Mouse (Mus musculus): ENCODE measurements at regions not wholly inside any gene's neighbourhood (a gene's known extent, or its start where the extent isn't known, plus 50 kb on each side); places are given as distances from the start of the nearest gene placed in this dataset.

- ATAC-seq (ENCODE audit: low FRiP score, low read depth) = no peak
- Histone ChIP-seq H3K9ac (replicated peaks) (no peak overlapping the region), H3K9me3 (no peaks in the 10 kb centered on the region), H3K4me2 (replicated peaks) (no peak overlapping the region), H3K36me3 (no peaks in the 10 kb centered on the region), H3K4me3 (no peak overlapping the region), H3K27me3 (0 out of 2 replicates have a peak, but pooled peaks cover 7% of the 10 kb centered on the region), H3K4me1 (peaks cover 1% of the 10 kb centered on the region; the same call in 1 of the 2 replicates), H3K27ac (replicated peaks) (no peak overlapping the region)
- 69% methylated on average over 13 of the region's 13 CpGs for WGBS
Measured at GRCm38 (mm10) chr1:91611281-91611680, 70.9 kb downstream of the Asb1 start.

GRCm38 (mm10) chr1:91611694-91612093, 71.3 kb downstream of the Asb1 start:
- H3K27ac ChIP-seq (replicated peaks) = no peak overlapping the region
- H3K27me3 ChIP-seq = 0 out of 2 replicates have a peak, but pooled peaks cover 7% of the 10 kb centered on the region
- H3K9me3 ChIP-seq = no peaks in the 10 kb centered on the region
- 76% methylated on average over 16 of the region's 16 CpGs for WGBS
- no peak for ATAC-seq (ENCODE audit: low FRiP score, low read depth)
- H3K36me3 ChIP-seq = no peaks in the 10 kb centered on the region
- no peaks in the 10 kb centered on the region for H3K4me1 ChIP-seq
- H3K4me2 ChIP-seq (replicated peaks) = no peak overlapping the region
- no peak overlapping the region for H3K4me3 ChIP-seq
- H3K9ac ChIP-seq (replicated peaks) = no peak overlapping the region

DNA sequence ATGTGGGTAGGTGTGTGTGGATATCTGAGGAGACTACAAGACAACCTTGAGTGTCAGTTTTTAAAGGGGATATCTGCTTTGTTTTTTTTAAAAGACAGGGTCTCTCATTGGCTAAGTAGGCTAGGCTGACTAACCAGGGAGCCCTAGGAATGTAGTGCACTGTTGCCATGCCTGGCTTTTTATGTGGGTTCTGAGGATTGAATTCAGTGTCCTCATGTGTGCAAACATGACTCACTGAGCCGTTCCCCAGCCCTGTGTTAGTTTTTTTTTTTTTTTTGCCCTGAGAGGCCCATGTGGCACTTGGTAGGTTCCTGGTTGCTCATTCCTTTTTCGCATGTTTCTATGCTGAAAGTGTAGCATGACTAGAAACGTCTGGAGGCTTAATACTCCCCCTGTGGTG, 72.6 kb downstream of the Asb1 start:
- WGBS = 74% methylated on average over 3 of the region's 3 CpGs
- no peaks in the 10 kb centered on the region for H3K4me1 ChIP-seq
- H3K4me3 ChIP-seq = no peak overlapping the region
- H3K9ac ChIP-seq (replicated peaks) = no peak overlapping the region
- no peaks in the 10 kb centered on the region for H3K9me3 ChIP-seq
- ATAC-seq (ENCODE audit: low FRiP score, low read depth) = no peak
- 0 out of 2 replicates have a peak, but pooled peaks cover 7% of the 10 kb centered on the region for H3K27me3 ChIP-seq
- H3K36me3 ChIP-seq = no peaks in the 10 kb centered on the region
- no peak overlapping the region for H3K4me2 ChIP-seq (replicated peaks)
- H3K27ac ChIP-seq (replicated peaks) = no peak overlapping the region

DNA sequence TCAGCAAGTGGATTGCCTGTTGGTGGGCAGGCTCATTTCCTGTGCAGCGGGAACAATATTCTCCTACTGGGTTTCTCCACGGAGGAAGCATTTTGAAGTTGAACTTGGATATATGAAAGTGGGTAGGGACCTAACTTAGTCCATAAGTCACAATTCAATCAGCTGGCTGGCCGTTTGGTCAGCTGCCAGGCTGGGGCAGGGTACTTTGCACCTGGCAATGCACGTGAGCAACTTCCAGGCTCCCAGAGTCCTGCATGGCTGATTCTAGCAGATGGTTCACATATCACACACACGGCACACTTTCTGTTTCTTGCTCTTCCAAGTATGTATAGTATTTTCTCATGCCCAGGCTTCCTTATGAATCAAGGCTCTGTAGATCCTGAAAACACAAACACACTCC, 75.1 kb downstream of the Asb1 start:
- 85% methylated on average over 5 of the region's 5 CpGs for WGBS
- H3K27ac ChIP-seq (replicated peaks) = no peak overlapping the region

DNA sequence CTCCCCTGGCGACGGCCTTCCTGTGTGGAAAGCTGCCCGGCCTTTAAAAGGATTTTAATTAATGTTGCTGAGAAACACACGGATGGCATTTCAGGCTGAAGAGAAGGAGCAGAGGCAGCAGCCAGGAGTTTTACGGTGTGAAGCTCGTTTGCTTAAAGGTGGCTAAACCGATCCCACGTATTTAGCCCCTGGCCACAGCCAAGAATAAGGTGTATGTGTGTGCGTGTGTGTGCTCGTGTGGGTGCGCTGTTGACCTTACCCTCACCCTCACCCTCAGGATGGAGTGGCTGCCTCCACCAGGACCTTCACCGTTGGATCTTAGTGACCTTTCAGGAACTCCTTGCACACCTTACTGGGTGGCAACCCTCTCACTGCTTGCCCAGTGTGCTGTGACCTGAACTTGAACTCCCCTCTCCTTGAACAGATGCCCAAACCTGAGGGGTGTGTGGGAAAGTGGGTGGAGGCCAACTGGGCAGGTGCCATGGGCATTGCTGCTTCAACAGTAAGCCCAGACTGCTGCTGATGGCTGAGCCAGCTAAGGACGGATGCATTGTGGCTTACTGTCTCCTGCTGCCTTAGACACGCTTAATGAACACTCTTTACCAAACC, 78.3 kb downstream of the Asb1 start:
- Histone ChIP-seq H3K36me3 (no peaks in the 10 kb centered on the region), H3K4me2 (replicated peaks) (no peak overlapping the region), H3K9ac (replicated peaks) (no peak overlapping the region), H3K9me3 (no peaks in the 10 kb centered on the region), H3K4me1 (no peaks in the 10 kb centered on the region), H3K27ac (replicated peaks) (no peak overlapping the region), H3K27me3 (no peaks in the 10 kb centered on the region), H3K4me3 (no peak overlapping the region)
- 85% methylated on average over 14 of the region's 14 CpGs for WGBS
- ATAC-seq (ENCODE audit: low FRiP score, low read depth) = no peak

More for the DNA sequence above, 75.1 kb downstream of the Asb1 start:
- Histone ChIP-seq H3K36me3 (no peaks in the 10 kb centered on the region), H3K9me3 (no peaks in the 10 kb centered on the region), H3K27me3 (no peaks in the 10 kb centered on the region), H3K9ac (replicated peaks) (no peak overlapping the region), H3K4me1 (no peaks in the 10 kb centered on the region), H3K4me2 (replicated peaks) (no peak overlapping the region), H3K4me3 (no peak overlapping the region)
- no peak for ATAC-seq (ENCODE audit: low FRiP score, low read depth)

DNA sequence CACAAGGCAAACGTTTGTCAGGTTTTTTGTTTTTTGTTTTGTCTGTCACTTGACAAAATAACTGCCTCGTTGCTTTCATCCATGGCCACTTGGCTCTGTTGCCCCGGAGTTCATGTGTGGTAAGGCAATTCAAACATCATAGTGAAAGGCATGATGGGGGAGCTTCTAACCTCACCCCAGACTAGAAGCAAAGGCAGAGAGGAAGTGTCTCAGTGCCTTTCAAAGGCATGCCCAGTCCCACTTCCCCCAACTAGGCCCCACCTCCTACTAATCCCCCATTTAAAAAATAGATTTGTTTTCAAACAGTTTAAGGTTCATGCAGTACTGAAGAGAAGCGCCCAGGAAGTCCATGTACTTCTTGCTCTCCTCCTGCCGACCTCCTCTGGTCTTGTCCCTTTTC, 80.8 kb downstream of the Asb1 start:
- H3K4me2 ChIP-seq (replicated peaks) = no peak overlapping the region
- 80% methylated on average over 5 of the region's 5 CpGs for WGBS

GRCm38 (mm10) chr1:91622874-91623273, 82.5 kb downstream of the Asb1 start:
- no peaks in the 10 kb centered on the region for H3K4me1 ChIP-seq
- no peaks in the 10 kb centered on the region for H3K27me3 ChIP-seq
- 91% methylated on average over 5 of the region's 5 CpGs for WGBS
- H3K36me3 ChIP-seq = no peaks in the 10 kb centered on the region
- no peak overlapping the region for H3K4me2 ChIP-seq (replicated peaks)
- H3K4me3 ChIP-seq = no peak overlapping the region
- ATAC-seq (ENCODE audit: low FRiP score, low read depth) = no peak
- H3K9ac ChIP-seq (replicated peaks) = no peak overlapping the region
- H3K9me3 ChIP-seq = no peaks in the 10 kb centered on the region
- no peak overlapping the region for H3K27ac ChIP-seq (replicated peaks)

More for the DNA sequence above, 80.8 kb downstream of the Asb1 start:
- no peak for ATAC-seq (ENCODE audit: low FRiP score, low read depth)
- no peaks in the 10 kb centered on the region for H3K4me1 ChIP-seq
- no peaks in the 10 kb centered on the region for H3K27me3 ChIP-seq
- H3K27ac ChIP-seq (replicated peaks) = no peak overlapping the region
- H3K9me3 ChIP-seq = no peaks in the 10 kb centered on the region
- no peak overlapping the region for H3K9ac ChIP-seq (replicated peaks)
- H3K4me3 ChIP-seq = no peak overlapping the region
- no peaks in the 10 kb centered on the region for H3K36me3 ChIP-seq

DNA sequence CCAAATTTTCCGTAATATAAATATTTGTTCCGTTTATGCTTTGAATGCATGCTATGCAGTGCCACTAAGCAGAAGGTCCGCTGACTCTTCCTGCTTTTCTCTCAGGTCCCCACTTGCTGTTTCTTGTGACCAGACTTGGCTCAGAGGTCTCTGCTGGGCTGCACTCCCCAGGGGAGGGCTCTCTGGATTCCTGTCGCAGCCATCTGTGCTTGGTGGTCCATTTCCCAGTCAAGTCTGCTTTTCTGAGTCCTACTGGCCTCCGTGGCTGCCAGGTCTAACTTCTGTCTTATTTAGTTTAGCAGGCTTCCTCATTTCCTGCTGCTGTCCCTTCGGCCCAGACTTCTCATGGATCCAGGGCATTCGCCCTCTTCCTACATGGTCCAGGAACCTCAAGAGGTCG, 83.7 kb downstream of the Asb1 start:
- Histone ChIP-seq H3K9ac (replicated peaks) (no peak overlapping the region), H3K36me3 (no peaks in the 10 kb centered on the region), H3K4me3 (no peak overlapping the region), H3K4me2 (replicated peaks) (no peak overlapping the region), H3K9me3 (no peaks in the 10 kb centered on the region), H3K27me3 (no peaks in the 10 kb centered on the region), H3K4me1 (no peaks in the 10 kb centered on the region), H3K27ac (replicated peaks) (no peak overlapping the region)
- no peak for ATAC-seq (ENCODE audit: low FRiP score, low read depth)
- WGBS = 75% methylated on average over 8 of the region's 8 CpGs

DNA sequence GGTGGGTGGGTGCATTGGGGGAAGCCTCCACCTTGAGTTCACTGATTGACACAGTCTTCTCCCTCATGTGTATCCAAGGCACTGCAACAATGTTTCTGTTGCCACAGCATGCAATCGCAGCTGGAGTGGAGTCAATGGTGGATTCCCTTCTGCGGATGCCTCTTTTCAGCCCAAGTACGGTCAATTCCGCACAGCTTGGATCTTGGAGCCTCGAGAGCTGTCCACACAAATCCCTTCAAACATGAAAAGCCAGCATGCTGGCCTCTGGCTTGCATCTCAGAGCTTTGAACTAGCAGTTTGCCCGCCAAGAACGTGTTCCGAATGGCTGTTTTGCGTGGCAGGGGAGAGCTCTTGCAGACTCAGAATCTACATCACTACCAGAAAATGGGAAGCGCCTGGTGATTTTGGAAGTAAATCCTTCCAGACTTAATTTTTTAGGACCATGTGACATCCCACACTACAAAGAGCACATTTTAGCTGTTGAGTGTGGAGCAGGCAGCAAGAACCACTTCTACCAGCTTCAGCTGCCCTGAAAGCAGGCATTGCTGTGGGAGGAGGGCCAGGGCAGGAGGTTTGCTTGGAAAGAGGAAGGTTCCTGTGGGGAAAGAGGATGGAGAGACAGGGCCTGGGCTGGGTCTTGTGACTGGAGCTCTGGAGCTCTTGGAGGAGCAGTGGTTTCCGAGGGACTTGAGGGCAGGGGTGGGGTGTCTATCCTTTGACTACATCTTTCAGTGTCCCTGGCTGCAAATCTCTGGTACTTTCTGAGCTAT, 84.4 kb downstream of the Asb1 start:
- 73% methylated on average over 11 of the region's 11 CpGs for WGBS
- peak overlapping the region; percentile 6; the same call in 1 of the 2 replicates for H3K27ac ChIP-seq (replicated peaks)
- no peak overlapping the region for H3K9ac ChIP-seq (replicated peaks)
- no peak overlapping the region for H3K4me3 ChIP-seq
- no peak overlapping the region for H3K4me2 ChIP-seq (replicated peaks)
- no peaks in the 10 kb centered on the region for H3K9me3 ChIP-seq
- H3K4me1 ChIP-seq = no peaks in the 10 kb centered on the region
- no peaks in the 10 kb centered on the region for H3K27me3 ChIP-seq
- no peaks in the 10 kb centered on the region for H3K36me3 ChIP-seq
- ATAC-seq (ENCODE audit: low FRiP score, low read depth) = no peak

DNA sequence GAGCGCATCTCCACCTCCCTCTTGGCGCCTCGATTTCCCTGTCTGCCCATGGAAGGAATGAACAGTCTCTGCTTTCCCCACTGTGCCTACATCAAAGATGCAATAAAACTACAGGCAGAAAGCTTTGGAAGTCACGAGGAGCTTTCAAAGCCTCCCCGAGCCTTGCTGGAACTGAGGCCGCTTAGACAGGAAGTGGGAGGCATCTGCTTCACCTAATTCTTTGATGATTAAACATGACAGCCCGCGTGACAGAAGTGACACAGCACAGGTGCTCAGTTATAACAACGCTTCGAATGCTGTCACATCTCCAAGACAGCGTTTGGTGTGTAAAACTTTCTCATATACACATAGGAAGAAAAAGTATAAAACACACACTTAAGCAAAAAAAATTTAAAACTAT, 85.7 kb downstream of the Asb1 start:
- H3K27me3 ChIP-seq = no peaks in the 10 kb centered on the region
- H3K4me3 ChIP-seq = no peak overlapping the region
- no peak overlapping the region for H3K27ac ChIP-seq (replicated peaks)
- no peaks in the 10 kb centered on the region for H3K36me3 ChIP-seq
- no peaks in the 10 kb centered on the region for H3K4me1 ChIP-seq
- H3K9ac ChIP-seq (replicated peaks) = no peak overlapping the region
- H3K9me3 ChIP-seq = no peaks in the 10 kb centered on the region
- WGBS = 87% methylated on average over 11 of the region's 11 CpGs
- H3K4me2 ChIP-seq (replicated peaks) = no peak overlapping the region
- ATAC-seq (ENCODE audit: low FRiP score, low read depth) = no peak

DNA sequence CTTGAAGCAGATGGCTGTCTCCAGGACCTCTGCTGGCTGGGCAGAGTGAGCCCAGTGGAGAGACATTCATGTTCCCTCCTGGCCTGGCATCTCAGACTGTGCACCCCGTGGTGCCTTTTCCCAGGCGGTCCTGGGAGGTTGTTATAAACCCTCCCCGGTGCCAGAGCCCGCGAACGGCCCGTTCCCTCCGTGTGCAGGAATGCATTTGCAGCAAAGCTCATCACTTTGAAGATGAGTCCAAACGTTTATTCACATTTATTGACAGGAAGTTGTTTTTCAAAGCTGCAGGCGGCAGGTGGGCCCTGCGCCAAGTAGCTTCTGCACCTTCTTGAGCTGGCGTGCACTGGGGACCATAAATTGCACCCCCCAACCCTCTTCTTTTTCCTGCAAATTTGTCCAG, 89.9 kb downstream of the Asb1 start:
- Histone ChIP-seq H3K4me3 (no peak overlapping the region), H3K4me1 (no peaks in the 10 kb centered on the region), H3K4me2 (replicated peaks) (no peak overlapping the region), H3K9ac (replicated peaks) (no peak overlapping the region), H3K36me3 (no peaks in the 10 kb centered on the region), H3K9me3 (no peaks in the 10 kb centered on the region), H3K27ac (replicated peaks) (no peak overlapping the region), H3K27me3 (no peaks in the 10 kb centered on the region)
- ATAC-seq (ENCODE audit: low FRiP score, low read depth) = no peak
- WGBS = 83% methylated on average over 12 of the region's 12 CpGs

GRCm38 (mm10) chr1:91630871-91631410, 90.6 kb downstream of the Asb1 start:
- no peaks in the 10 kb centered on the region for H3K27me3 ChIP-seq
- no peak overlapping the region for H3K9ac ChIP-seq (replicated peaks)
- no peak overlapping the region for H3K4me3 ChIP-seq
- no peak overlapping the region for H3K4me2 ChIP-seq (replicated peaks)
- no peaks in the 10 kb centered on the region for H3K9me3 ChIP-seq
- no peaks in the 10 kb centered on the region for H3K36me3 ChIP-seq
- WGBS = 85% methylated on average over 6 of the region's 6 CpGs
- ATAC-seq (ENCODE audit: low FRiP score, low read depth) = no peak
- no peak overlapping the region for H3K27ac ChIP-seq (replicated peaks)
- H3K4me1 ChIP-seq = no peaks in the 10 kb centered on the region
